Mouse (Mus musculus) erythroblast, embryonic 14.5 days (primary cell): ENCODE data around the gene Skida1.

Source experiments
- GATA1 ChIP-seq: IDR thresholded peaks from 2 replicates; pipeline ENCODE4 v1.6.1; 2012; ENCODE audit warnings: low read length, inconsistent platforms, mixed read lengths
- TAL1 ChIP-seq: IDR thresholded peaks from 3 replicates; pipeline ENCODE4 v1.6.1; 2012; ENCODE audit warnings: low read length, inconsistent platforms, mixed read lengths

- TF ChIP-seq GATA1 (no peak), TAL1 (no peak)
Observed at GRCm38 (mm10) chr2:18053243-18053950, 4.5 kb upstream of the Skida1 start.
